Mouse (Mus musculus) lung, embryonic 16.5 days (tissue): ENCODE measurements at regions not wholly inside any gene's neighbourhood (a gene's known extent, or its start where the extent isn't known, plus 50 kb on each side); places are given as distances from the start of the nearest gene placed in this dataset.

Experiments
- ATAC-seq: fragments of 200-750 bp; cut with Nextera tagmentation; 2 replicates; pipeline ENCODE4 v1.8.0; 2017; ENCODE audit warnings: low read depth, mild to moderate bottlenecking, moderate library complexity
- H3K27ac ChIP-seq: fragments of 300-500 bp; sonication (generic); 2 replicates; pipeline ENCODE4 v1.5.1; 2014; ENCODE audit warnings: mild to moderate bottlenecking, control low read depth, low read length
- H3K27me3 ChIP-seq: fragments of 300-500 bp; sonication (generic); 2 replicates; pipeline ENCODE4 v1.6.1; 2014; ENCODE audit warnings: low read depth, low read length, mixed read lengths; ENCODE audit not compliant: control insufficient read depth, insufficient read depth
- H3K36me3 ChIP-seq: fragments of 300-500 bp; sonication (generic); 2 replicates; pipeline ENCODE4 v1.6.1; 2014; ENCODE audit warnings: low read length; ENCODE audit not compliant: control insufficient read depth, insufficient read depth
- H3K4me1 ChIP-seq: fragments of 300-500 bp; sonication (generic); replicated peaks from 2 replicates; pipeline ENCODE4 v1.6.1; 2014; ENCODE audit warnings: low read length, mixed read lengths; ENCODE audit not compliant: control insufficient read depth, insufficient read depth
- H3K4me2 ChIP-seq: fragments of 300-500 bp; sonication (generic); 2 replicates; pipeline ENCODE4 v1.6.1; 2014; ENCODE audit warnings: low read depth, low read length, control low read depth
- H3K4me3 ChIP-seq: fragments of 300-500 bp; sonication (generic); 2 replicates; pipeline ENCODE4 v1.5.1; 2014; ENCODE audit warnings: mild to moderate bottlenecking, low read length, control low read depth
- H3K9ac ChIP-seq: fragments of 300-500 bp; sonication (generic); 2 replicates; pipeline ENCODE4 v1.6.1; 2014; ENCODE audit warnings: low read length, control low read depth
- H3K9me3 ChIP-seq: fragments of 300-500 bp; sonication (generic); 2 replicates; pipeline ENCODE4 v1.6.1; 2016; ENCODE audit warnings: low read length; ENCODE audit not compliant: control insufficient read depth
- WGBS: fragments of 180-500 bp; shearing (Covaris S2); extraction: QIAGEN DNeasy Blood & Tissue Kit; methylation state at CpG from one replicate; pipeline ENCODE4 v1.1.7; 2014; 5-methylcytosine and 5-hydroxymethylcytosine counted together

- H3K9me3 ChIP-seq, result no peaks in the 10 kb centered on the region
- peaks cover 3% of the 10 kb centered on the region; the same call in 1 of the 2 replicates for H3K27me3 ChIP-seq
- H3K4me2 ChIP-seq, result no peak overlapping the region
- H3K27ac ChIP-seq, result no peak overlapping the region
- WGBS, result 39% methylated on average over 3 of the region's 3 CpGs
- no peak overlapping the region for H3K4me3 ChIP-seq
- H3K4me1 ChIP-seq, result no peaks in the 10 kb centered on the region
- ATAC-seq, result peak; percentile 79
- H3K36me3 ChIP-seq, result no peaks in the 10 kb centered on the region
- no peak overlapping the region for H3K9ac ChIP-seq
Observed at GRCm38 (mm10) chr4:56157521-56158065, 582.3 kb upstream of the Gm26657 start.

- Histone ChIP-seq H3K4me2 (no peak overlapping the region), H3K4me3 (no peak overlapping the region), H3K27me3 (no peaks in the 10 kb centered on the region; the same call in 1 of the 2 replicates), H3K4me1 (no peaks in the 10 kb centered on the region), H3K36me3 (no peaks in the 10 kb centered on the region), H3K27ac (no peak overlapping the region), H3K9ac (no peak overlapping the region), H3K9me3 (no peaks in the 10 kb centered on the region)
- 94% methylated on average over 1 of the region's 1 CpGs for WGBS
- ATAC-seq, result no peak
Observed at GRCm38 (mm10) chr4:56150716-56151115, 589.2 kb upstream of the Gm26657 start.

DNA sequence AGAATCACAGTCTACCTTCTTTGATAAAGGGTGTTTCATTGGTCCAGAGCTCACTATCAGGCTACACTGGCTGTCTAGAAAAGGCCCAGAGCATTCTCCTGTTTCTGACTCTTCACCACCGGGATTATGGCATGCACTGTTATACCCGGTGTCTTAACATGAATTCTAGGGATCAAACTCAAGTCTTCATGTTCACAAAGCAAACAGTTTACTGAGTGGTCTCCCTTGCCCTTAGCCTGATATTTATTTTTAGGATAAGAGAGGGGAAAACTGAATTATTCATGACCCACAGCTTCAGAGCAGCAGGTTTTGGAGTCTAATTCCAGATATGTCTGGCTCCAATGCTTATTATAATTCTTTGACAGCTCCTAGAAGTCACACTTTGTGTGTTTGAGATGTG, 596.0 kb upstream of the Gm26657 start:
- H3K4me3 ChIP-seq, result no peak overlapping the region
- no peaks in the 10 kb centered on the region for H3K36me3 ChIP-seq
- no peak overlapping the region for H3K4me2 ChIP-seq
- H3K27me3 ChIP-seq, result no peaks in the 10 kb centered on the region
- H3K27ac ChIP-seq, result no peak overlapping the region
- H3K4me1 ChIP-seq, result no peaks in the 10 kb centered on the region
- no peaks in the 10 kb centered on the region for H3K9me3 ChIP-seq
- H3K9ac ChIP-seq, result no peak overlapping the region
- 81% methylated on average over 2 of the region's 2 CpGs for WGBS
- no peak for ATAC-seq

- H3K9ac ChIP-seq, result no peak overlapping the region
- H3K27ac ChIP-seq, result no peak overlapping the region
- 92% methylated on average over 3 of the region's 3 CpGs for WGBS
- H3K9me3 ChIP-seq, result no peaks in the 10 kb centered on the region
- H3K4me3 ChIP-seq, result no peak overlapping the region
- H3K27me3 ChIP-seq, result no peaks in the 10 kb centered on the region
- no peaks in the 10 kb centered on the region for H3K36me3 ChIP-seq
- H3K4me1 ChIP-seq, result no peaks in the 10 kb centered on the region
- no peak overlapping the region for H3K4me2 ChIP-seq
- ATAC-seq, result no peak
Observed at GRCm38 (mm10) chr4:56136837-56137236, 603.0 kb upstream of the Gm26657 start.

DNA sequence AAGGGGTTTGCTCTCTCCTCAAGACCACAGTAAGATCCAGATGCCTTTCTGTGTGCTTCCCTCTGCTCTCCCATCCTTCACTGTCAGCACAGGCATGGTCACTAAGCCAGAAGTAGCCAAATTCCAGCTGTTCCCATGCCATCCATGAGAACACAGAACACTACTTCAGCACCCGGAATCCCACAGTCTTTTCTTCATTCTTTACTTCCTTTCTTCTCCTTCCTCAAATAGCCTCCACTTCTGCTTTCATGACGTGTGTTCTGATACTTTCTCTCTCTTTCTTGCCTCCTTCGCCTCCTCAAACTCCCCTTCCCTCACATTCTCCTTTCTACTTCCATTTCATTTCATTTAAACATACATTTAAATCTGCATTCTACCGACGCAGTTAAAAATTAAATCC, 602.1 kb upstream of the Klf4 start:
- no peak overlapping the region for H3K27ac ChIP-seq
- no peak overlapping the region for H3K9ac ChIP-seq
- no peak for ATAC-seq
- H3K4me1 ChIP-seq, result no peaks in the 10 kb centered on the region
- no peak overlapping the region for H3K4me2 ChIP-seq
- no peak overlapping the region for H3K4me3 ChIP-seq
- H3K27me3 ChIP-seq, result no peaks in the 10 kb centered on the region
- no peaks in the 10 kb centered on the region for H3K36me3 ChIP-seq
- H3K9me3 ChIP-seq, result no peaks in the 10 kb centered on the region
- WGBS, result 83% methylated on average over 5 of the region's 5 CpGs

- 70% methylated on average over 8 of the region's 8 CpGs for WGBS
- no peak overlapping the region for H3K4me2 ChIP-seq
Observed at GRCm38 (mm10) chr4:56127730-56128482, 595.6 kb upstream of the Klf4 start.

DNA sequence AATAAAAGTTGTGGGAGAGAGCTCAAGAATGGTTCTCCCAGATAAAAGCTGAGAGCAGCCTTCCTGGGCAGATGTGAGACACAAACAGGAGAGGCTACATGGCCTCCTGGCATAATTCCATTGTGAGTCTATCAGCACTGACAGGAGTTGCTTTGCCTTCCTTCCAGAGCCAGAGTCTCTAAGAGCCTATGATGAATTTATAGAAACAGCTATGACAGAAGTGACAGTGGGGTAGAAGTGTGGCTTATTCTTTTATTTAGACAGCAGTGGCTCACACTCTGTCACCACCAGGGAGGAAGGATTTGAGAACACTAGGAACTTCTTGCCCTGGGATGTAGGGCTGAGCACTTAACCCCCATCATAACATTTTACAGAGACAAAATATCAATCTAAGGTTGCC, 592.2 kb upstream of the Klf4 start:
- Histone ChIP-seq H3K4me1 (no peaks in the 10 kb centered on the region), H3K27me3 (no peaks in the 10 kb centered on the region), H3K36me3 (no peaks in the 10 kb centered on the region), H3K4me2 (no peak overlapping the region), H3K9me3 (no peaks in the 10 kb centered on the region), H3K4me3 (no peak overlapping the region), H3K27ac (no peak overlapping the region), H3K9ac (no peak overlapping the region)
- no peak for ATAC-seq

More at GRCm38 (mm10) chr4:56127730-56128482, 595.6 kb upstream of the Klf4 start:
- Histone ChIP-seq H3K27ac (no peak overlapping the region), H3K36me3 (no peaks in the 10 kb centered on the region), H3K9me3 (no peaks in the 10 kb centered on the region), H3K27me3 (no peaks in the 10 kb centered on the region), H3K9ac (no peak overlapping the region), H3K4me3 (no peak overlapping the region), H3K4me1 (no peaks in the 10 kb centered on the region)
- ATAC-seq, result no peak

DNA sequence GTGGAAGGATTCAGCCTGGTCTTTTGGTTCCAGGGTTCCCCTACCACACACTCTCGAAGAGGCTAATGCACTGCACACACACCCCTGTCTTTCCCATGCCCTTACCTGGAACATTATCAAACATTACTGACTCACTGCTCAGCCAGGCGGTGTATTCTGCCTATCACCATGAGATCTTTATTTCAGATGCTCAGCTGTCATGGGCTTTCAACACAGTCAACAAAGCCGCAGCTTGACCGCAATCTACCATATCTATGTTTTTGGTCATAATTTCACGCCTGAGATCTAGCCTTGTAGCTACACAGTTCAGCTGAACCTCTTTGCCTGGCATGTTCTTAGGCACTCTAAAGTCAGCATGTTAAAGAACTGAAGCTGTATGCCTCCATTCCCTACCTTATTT, 589.9 kb upstream of the Klf4 start:
- H3K9ac ChIP-seq, result no peak overlapping the region
- no peaks in the 10 kb centered on the region for H3K36me3 ChIP-seq
- 91% methylated on average over 5 of the region's 5 CpGs for WGBS
- ATAC-seq, result no peak
- H3K27ac ChIP-seq, result no peak overlapping the region
- H3K4me1 ChIP-seq, result no peaks in the 10 kb centered on the region
- no peaks in the 10 kb centered on the region for H3K27me3 ChIP-seq
- no peak overlapping the region for H3K4me3 ChIP-seq
- no peak overlapping the region for H3K4me2 ChIP-seq
- no peaks in the 10 kb centered on the region for H3K9me3 ChIP-seq

DNA sequence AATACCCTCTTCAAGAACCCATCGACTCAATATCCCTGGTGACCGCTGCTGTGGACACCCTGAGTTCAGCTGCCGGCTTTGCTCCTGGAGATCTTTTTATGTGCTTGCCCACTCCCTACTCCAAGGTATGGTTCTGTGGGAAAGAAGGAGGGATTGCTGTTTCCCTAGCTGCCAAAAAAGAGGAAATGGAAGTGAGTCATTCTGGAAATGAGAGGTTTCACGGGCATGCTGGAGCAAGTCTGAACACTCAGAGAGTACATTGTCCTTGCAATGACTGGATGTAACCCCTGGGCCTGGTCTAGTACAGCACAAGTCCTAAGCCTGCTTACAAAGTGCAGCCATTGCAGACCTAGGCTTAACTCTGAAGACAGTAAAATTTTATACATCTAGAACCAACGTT, 589.4 kb upstream of the Klf4 start:
- Histone ChIP-seq H3K27ac (no peak overlapping the region), H3K4me2 (no peak overlapping the region), H3K4me1 (no peaks in the 10 kb centered on the region), H3K9ac (no peak overlapping the region), H3K36me3 (no peaks in the 10 kb centered on the region), H3K4me3 (no peak overlapping the region), H3K27me3 (no peaks in the 10 kb centered on the region), H3K9me3 (no peaks in the 10 kb centered on the region)
- 80% methylated on average over 5 of the region's 5 CpGs for WGBS
- no peak for ATAC-seq
